Mouse (Mus musculus) splenic B cell, adult 2 months (primary cell): Measurements from ENCODE around the gene Sez6l.
A peak's percentile ranks its signal among the peaks of the same experiment; 100 is the strongest.

ENCODE experiments used
- DNase-seq: peaks from one replicate; pipeline ENCODE4 v3.0.0-alpha.2; 2011; ENCODE audit warnings: low read depth, low spot score
- H3K27me3 ChIP-seq: 2 replicates; pipeline ENCODE4 v1.6.1; 2012; ENCODE audit warnings: mild to moderate bottlenecking, low read length, moderate library complexity, mixed read lengths; ENCODE audit not compliant: control insufficient read depth, poor library complexity, insufficient read depth, severe bottlenecking
- H3K36me3 ChIP-seq: 2 replicates; pipeline ENCODE4 v1.6.1; 2012; ENCODE audit warnings: mild to moderate bottlenecking, low read length, moderate library complexity, mixed read lengths; ENCODE audit not compliant: control insufficient read depth, poor library complexity, insufficient read depth, severe bottlenecking

The Sez6l gene

DNA sequence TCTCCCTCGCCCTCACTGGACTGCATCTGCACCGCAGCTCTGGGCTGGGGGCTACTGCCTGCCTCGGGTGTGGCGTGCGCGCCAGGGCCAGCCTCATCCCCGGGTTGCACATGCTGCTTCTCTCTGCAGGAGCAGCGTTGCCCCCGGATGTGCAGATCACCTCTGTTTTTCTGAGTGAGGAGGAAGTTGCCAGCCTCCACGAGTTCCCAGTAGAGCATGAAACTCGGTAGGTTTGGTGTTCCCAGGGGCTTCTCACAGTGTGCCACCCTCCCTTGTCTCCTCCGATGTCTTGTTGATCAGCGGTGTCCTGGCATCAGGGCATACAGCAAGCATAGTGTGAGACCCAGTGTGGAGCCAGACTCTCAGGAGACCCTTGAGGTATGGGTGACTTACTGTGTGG lies 207.7 kb downstream of the Sez6l start:
- no peaks in the 10 kb centered on the region for H3K27me3 ChIP-seq
- H3K36me3 ChIP-seq, result peaks cover 3% of the 10 kb centered on the region
- DNase-seq, result peak; percentile 47
